Mouse (Mus musculus) naive thymus-derived CD4-positive, alpha-beta T cell, adult 2 months (primary cell): ENCODE data around the gene Cnbp.

Experiments used
- DNase-seq: peaks from one replicate; pipeline ENCODE4 v3.0.0-alpha.2; 2011; ENCODE audit warnings: low read depth

The Cnbp gene

DNA sequence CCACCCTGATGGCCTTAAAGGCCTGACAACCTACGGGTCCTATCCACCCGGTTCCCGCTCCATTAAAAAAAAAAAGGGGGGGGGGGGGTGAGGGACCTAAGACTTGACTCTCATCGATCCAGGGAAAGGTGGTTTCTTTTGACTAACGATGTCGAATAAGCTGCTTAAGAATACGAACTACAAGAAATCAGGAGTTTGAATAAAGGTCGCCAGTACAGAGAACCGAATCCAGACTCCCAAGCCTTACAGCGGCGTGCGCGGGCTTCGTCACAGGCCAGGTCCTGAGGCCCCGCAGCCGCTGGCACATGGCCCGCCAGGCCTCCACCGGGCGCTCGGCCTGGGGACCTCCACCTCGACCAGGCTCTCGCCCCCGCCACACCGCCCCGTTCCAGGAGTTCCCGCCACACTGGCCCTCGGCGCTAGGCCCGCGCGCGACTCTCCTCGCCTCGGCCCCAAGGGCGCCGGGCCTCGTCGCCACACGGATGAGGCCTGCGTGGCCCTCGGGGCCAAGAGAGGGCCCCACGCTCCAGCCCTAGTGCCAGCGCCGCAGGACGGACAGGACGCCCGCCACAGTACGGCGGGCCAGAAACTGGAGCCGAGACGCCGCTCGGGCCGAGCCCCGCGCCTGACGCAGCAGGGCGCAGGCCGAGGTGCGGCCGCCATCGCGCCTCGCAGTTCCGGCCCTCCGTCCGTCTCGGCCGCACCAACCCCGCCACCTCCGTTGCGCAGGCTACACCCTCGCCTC is 579 bp downstream of the Cnbp start:
- DNase-seq, result no peak

DNA sequence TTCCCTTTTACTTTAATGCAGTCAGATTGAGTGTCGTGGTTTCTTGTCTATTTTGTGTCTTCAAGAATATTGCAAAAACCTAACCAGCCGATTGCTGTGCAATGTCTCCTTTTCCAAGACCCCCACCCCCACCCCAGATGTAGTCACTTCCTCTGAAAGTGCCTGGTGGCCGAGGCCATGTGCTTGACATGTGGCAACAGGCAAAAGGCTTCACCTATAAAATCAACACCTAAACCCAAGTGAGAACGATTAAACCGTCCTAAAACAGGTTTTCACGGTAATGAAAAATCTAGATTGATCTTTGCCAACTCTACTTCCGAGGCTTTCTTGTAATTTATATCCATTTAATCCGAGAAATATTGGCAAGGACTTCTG is 1.1 kb downstream of the Cnbp start:
- DNase-seq, result peak; percentile 60

DNA sequence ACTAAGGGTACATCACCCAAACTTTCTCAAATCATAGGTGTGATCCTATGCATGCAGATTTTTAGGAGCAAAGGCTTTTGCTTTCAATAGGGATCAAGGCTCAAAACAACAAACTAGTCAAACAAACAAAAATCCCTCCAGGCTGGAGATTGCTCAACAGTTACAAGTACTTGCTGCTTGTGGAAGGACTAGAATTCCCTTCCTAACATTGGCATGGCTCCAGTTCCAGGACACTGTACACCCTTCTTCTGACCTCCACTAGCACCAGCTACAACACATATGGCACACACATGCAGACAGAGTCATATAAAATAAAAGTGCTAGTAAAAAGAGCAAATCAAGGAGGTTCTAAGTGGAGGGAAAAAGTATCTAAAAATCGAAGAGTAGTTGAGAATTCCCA is 4.1 kb downstream of the Cnbp start:
- DNase-seq, result no peak

DNA sequence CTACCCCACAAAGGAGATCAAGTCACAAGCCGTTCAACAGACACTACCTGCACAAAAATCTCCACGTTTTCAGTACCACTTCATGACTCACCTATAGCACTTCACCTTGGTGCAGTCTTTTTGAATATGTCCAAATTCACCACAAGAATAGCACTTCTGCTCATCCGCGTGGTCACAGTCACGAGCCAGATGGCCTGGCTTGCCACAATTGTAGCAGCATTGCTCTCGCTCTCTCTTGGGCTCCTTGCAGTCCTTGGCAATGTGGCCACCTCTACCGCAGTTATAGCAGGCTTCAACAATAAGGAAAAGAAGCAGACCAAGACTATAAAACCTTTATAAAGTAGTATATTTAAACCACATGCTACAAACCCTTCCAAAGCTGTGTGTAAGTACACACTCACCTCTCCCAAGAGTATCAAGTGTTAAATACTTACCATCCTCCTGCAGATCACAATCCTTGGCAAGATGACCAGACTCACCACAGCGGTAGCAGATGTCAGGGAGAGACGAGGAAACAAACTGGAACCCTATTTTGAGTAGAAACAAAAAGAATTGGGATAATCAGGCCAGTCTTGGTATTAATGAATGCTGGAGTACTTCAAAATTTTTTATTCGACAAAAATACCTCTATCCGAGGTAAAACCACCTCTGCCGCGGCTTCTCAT is 5.7 kb downstream of the Cnbp start:
- no peak for DNase-seq

DNA sequence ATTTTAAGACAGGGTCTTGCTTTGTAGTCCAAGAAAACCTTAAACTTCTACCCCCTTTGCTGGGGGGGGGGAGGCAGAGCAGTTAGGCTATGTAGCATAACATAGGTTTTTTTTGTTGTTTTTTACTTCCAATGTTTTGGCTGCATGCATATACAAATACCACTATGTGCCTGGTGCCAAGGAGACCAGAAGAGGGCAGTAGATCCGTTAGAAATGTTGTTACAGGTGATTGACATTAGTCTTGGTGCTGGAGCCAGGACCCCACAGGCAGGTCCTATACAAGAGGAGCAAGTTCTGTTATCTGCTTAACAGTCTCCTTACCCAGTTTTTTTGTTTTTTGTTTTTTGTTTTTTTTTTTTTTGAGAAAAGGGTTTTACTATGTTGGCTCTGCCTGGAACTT is 8.7 kb downstream of the Cnbp start:
- DNase-seq, result peak; percentile 67

GRCm38 (mm10) chr6:87841635-87842034 is 9.3 kb downstream of the Cnbp start:
- DNase-seq, result peak; percentile 33

- peak; percentile 38 for DNase-seq
Measured at GRCm38 (mm10) chr6:87839797-87840341, 11.0 kb downstream of the Cnbp start.

- DNase-seq, result peak; percentile 99
Measured at GRCm38 (mm10) chr6:87838551-87839197, 12.2 kb downstream of the Cnbp start, which contains the start of gene Isy1. Gene Isy1 (minus strand): TSS chr6:87838798.

- DNase-seq, result no peak
Measured at GRCm38 (mm10) chr6:87835695-87836094, 15.2 kb downstream of the Cnbp start, which contains the start of gene Gm45140. Gene Gm45140 (minus strand): TSS chr6:87835795.

DNA sequence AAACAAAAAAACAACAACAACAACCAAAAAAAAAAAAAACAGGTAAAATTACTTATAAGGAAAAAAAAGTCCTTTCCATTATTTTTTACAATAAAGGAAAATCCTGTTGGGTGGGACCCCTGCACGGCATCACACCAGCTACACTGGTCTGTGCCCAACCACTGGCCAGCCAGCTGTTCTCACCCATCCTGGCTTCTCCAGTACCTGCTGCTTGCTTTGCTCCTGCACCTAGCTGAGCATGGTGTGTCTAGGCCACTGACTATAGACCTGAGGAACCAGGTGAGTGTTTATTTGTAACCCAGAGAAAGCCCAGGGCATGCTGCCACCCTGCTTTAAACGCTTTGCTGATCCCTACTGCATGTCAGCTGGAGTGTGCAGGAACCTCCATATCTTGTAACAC is 30.5 kb downstream of the Cnbp start:
- no peak for DNase-seq

GRCm38 (mm10) chr6:87814486-87814885 is 36.4 kb downstream of the Cnbp start:
- DNase-seq, result no peak

DNA sequence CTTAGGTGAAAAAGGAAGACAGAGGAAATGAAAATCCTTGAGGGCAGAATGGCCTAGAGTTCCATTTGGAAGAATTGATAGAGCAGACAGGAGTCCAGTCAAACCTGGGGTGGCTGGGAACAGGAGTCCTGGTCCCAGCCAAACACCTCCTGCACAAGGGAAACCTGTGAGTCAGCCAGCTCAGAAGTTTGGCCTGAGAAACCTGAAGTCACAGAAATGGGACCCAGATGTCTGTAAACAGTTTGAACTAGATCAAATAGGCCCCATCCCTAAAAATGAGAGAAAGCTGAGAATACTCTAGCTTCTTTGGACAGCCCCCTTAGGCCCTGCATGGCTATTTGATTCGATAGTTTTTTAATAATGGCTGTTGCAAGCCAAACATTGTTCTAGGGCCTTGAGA is 38.2 kb downstream of the Cnbp start:
- no peak for DNase-seq

DNA sequence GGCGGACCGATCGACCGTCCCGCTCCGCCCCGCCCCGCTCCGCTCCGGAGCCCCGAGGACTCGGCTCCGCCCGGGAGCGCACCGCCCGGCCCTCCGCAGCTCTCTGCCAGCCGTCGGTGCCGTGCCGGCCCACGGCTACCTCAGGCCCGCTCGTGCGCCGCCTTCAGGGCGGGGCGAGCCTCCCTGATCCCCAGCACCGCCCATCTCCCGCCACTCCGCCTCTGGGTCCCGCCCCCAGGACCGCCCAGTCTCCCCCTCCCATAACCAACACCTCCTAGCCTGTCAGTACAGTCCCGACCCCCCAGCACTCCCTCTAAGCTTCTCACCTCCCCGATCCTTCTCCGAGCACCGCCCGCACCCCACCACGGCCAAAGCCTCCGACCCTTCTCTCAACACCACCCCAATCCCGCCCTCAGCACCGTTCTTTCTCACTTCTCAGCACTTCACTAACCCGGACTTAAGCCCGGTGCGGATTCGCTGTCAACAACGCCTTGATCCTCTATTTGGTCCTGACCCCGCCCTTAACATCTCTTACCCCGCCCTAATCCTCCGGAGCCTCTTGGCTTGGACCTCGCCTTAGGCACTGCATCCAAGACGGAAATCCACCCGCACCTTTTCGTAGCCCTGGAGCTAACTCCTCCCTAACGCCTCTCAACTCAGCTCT is 39.1 kb downstream of the Cnbp start, which contains the start of gene Rab43:
Gene Rab43, minus strand, starts transcription at position 490 of the 664 bp plus-strand sequence.
- peak; percentile 94 for DNase-seq

DNA sequence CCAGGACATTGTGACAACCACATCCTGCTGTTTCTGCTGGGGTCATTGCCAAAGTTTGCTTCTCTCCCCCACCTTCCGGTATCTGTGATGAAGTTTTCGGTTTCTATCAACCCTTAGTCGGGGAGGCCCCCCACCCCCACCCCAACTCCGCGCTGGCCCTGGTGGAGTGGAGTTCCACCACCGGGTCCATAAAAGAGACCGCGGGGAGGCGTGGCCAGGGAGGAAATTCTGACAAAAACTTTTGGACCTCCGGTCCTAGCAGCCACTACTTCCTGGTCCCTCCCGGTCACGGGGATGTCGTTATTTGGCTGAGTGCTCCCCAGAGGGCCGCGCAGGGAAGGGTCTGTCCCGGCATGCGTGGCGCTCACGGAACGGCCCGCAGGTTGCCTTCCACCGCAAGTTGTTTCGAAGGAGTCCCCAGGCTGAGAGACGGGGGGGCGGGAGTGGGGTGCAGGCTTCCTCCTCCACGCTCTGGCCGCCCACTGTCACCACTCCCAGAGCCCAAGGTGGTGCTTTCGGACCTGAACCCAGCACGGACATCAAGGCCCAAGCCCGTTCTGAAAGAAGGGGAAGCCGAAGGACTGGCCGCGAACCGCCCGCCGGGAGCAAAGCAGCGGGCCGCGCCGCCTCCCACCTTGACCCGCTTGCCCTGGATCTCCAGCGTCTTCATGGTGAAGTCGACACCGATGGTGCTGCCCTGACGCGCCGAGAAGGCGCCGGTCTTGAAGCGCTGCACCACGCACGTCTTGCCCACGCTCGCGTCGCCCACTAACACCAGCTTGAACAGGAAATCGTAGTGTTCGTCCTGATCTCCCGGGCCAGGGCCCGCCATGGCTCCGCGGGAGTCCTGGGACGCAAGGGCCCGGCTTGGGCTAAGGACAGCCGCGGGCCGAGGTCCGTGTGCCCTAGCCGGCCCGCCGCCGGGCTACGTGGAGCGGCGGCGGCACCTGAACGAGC is 39.9 kb downstream of the Cnbp start:
- DNase-seq, result peak; percentile 75

DNA sequence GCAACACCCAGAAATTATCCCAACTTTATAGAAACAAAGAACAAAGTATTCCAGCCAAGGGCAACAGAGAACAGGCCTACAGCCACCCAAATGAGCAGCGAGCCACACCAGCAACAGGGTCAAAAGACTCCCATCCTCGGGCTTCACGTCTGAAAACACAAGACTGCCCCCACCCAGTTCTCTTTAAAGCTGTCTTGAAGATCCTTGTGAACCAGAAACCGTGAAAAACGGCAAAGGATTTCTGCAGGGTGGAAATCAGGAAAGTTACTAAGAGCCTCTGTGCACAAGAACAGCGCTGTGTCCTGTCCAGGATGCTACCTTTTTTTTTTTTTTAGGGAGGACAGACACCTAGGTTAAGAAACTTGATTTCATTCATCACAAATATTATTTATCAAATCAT is 40.6 kb downstream of the Cnbp start:
- no peak for DNase-seq

- peak; percentile 19 for DNase-seq
Measured at GRCm38 (mm10) chr6:87809651-87810161, 41.2 kb downstream of the Cnbp start.

DNA sequence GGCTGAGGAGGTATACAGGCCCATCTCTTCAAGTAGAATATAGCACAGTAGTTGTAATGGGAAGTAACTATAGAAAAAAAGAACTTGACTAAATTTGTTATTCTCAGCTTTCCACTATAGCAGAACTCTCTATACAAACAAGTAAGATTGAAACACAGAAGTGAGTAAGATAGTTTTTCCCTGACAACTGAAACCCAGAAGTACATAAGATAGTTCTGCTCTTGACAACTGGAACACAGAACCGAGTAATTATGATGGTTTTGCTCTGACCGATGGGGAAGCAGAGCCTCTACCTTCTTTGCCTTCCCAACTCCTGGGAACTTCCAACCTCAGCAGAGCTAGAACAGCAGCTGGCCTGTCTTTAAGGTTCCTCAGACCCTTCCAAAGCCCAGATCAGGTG is 41.8 kb downstream of the Cnbp start:
- DNase-seq, result peak; percentile 20

GRCm38 (mm10) chr6:87808521-87808920 is 42.4 kb downstream of the Cnbp start:
- DNase-seq, result no peak

DNA sequence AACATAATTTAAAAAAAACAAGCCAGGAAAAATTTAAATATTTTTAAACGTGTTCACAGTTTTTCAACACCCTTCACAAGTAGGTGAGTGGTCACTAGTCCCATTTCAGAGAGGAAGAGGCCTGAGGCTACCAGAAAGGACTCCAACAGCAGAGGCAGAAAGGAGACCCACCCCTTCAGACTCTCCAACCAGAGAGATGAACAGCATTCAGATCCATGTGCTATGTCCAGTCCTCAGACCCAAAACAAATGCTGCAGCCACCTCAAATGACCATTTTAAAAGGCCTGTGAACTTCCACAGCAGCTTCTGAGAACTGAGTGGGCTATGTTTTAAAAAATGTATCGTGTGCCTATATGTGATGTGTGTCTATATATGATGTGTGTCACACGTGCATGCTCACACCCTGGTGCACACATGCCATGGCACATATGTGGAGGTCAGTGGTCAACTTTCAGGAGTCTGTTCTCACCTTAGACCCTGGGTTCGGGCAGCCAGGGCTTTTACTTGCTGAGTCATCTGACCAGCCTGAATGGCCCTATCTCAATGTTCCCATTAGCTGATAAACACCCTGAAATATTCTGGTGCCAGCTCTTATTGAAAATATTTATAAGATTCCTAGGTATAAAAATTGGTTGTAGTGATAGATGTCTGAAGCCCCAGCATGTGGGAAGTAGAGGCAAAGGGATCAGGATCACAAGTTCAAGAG is 43.0 kb downstream of the Cnbp start:
- DNase-seq, result no peak

DNA sequence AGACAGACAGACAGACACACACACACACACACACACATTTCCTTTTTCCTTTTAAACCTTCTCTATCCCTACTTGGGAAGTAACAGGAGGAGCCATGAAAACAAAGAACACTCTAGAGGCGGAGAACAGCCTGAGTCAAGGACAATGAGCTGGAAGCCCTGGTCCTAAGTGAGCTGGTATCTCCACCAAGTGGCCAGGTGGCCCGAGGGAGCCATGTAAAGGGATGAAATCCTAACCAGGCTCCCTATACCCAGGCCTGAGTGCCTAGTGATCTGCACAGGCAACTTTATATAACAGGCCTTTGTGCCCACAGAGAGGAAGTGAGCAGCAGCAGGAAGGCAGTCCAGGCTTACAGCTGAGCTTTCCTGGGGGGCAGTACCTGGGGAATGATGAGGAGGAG is 44.0 kb downstream of the Cnbp start:
- DNase-seq, result no peak
